Mouse (Mus musculus) liver (tissue): ENCODE measurements around the gene Spg11.

Source experiments
- DNase-seq: peaks from one replicate; pipeline ENCODE4 v3.0.0-alpha.2; 2020; ENCODE audit warnings: mixed read lengths

Spg11 gene

DNA sequence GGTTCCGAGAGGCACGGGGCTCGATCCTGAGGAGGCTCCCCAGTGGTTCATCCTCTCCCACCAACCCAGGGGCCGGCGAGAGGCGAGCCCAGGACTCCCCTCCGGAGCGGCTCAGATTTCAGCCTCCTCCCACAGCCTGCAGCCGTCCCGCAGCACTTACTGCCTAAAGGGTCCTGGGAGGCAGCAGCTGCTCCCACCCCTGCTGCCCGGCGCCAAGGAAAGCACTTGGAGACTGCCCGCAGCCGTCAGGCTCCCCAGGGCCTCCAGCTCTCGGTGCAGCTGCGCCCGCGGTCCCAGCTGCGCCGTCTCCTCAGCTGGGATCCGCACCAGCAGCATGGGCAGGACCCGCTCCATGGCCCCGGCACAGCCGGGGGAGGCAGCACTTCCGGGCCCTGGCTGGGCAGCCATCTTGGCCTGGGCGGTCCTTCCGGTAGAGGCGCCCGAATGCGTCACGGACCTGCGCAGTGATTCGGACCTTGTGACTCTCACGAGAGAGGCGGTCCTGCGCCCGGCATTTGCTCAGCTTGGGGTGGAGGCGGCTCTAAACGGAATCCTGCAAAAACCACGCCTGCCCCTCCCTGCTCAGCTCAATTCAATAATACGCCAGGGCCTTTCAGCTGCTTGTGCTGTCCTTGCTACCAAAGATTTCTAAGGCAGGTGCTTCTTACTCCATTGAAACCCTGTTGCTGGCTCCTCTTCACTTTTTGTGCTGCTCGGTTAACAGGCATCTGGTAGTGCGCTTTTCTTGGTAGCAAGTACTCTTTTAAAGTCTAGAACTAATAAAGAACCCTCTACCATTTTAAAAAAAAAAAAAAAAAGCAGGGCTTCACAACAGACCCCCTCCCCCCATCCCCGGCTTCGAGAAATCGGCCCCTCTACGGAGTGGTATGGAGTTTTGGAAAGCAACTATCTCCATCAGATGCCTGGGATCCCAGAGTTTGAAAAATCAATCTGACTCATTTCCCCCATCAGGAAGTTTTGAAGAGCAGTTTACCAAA, at the start of gene Spg11:
Gene Spg11, minus strand, starts transcription at position 426 of the 998 bp plus-strand sequence.
- DNase-seq = peak; percentile 98

DNA sequence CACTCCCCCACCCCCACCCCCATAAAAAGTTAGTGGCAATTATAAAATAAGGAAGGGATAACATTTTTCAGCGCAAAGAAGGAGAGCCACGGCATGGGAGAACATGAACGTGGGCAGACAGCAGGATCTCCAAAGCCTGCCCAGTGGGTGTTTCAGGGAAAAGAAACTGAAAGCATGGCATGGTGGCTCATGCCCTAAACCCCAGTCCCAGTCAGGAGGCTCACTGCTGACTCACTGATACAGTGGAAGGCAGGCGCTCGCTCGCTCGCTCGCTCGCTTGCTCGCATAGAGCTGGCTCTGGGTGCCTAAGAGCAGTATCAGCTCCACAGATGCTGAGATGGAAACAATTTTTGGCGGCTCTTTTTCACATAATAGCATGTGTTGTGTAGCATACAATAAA, 46.1 kb upstream of the Spg11 start:
- no peak for DNase-seq

- no peak for DNase-seq
Measured at GRCm38 (mm10) chr2:122163430-122164195, 45.4 kb upstream of the Spg11 start.

DNA sequence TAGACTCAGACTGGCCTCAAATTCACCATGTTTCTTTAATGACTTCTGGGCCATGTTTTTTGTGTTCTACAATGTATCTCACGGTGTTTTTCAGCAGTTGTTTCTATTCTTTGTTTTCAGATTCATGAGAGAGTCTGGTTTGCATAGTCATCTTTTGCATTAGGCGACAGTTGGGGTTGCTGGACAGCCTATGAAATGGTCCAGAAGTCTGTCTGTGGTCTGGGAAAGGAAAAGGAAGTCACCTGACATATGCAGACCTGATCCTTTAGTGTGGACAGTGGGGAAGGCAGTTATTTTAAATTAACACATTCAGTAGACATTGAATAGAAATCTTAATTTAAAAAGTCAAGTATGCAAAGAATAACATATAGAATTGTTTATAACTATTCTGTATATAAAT, 44.3 kb upstream of the Spg11 start:
- DNase-seq = no peak

- DNase-seq = no peak
Measured at GRCm38 (mm10) chr2:122161542-122161941, 43.4 kb upstream of the Spg11 start.

DNA sequence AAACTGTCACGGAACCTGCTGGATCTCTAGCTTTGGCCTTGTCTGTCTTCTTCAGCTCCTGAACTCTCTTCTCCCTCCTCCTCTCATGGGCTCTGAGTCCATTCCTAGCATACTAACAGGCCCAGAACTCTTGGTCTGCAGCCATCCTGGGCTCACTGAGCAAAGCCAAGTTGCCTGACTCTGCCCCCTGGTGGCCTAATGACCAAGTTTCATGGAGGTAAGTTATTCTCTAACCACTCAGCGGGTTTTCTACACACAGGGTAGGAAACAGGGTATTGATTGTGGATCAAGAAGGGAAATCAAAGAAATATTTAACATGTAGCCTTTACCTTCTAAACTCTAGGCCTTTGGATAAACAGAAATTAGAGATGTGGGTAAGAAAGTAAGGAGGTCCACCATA, 42.5 kb upstream of the Spg11 start, which contains the start of gene Trim69:
Gene Trim69, plus strand, starts transcription at position 21 of the 400 bp plus-strand sequence.
- DNase-seq = peak; percentile 82

DNA sequence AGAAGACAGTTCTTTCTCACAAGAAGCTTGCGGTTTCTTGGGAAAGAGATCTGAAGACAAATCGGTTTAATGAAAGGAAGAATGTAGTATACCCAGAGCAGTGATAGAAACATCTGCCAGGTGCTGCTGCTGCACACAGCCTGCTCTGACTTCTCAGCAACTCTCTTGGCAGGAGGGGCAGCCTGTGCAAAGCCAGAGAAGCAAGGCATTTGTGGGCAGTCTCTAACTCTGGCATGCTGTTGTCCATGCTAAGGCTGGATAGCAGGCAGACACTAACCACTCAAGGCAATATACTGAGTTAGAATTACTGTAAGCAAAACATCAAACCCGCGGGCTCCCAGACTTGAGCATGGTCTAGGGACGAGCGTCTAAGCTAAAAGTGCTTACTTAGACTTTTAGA, 41.5 kb upstream of the Spg11 start:
- no peak for DNase-seq

- no peak for DNase-seq
Measured at GRCm38 (mm10) chr2:122158362-122158802, 40.2 kb upstream of the Spg11 start.

DNA sequence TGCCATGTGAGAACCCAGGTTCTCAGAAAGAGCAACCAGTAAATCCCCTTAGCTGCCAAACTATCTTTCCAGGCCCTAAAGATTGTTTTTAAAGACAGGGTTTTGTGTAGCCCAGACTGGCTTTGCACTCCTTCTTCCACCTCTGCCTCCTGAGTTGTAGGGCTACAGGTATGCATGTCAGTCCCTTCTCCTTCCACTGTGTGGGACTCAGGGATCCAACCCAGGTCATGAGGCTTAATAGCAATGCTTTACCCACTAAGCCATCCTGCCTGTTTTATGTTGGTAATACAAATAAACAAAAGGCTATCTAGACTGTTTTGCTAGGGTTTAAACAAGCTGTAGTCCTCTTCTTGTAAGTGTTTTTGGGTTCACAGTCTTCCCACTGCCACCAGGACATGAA, 39.4 kb upstream of the Spg11 start:
- DNase-seq = no peak

DNA sequence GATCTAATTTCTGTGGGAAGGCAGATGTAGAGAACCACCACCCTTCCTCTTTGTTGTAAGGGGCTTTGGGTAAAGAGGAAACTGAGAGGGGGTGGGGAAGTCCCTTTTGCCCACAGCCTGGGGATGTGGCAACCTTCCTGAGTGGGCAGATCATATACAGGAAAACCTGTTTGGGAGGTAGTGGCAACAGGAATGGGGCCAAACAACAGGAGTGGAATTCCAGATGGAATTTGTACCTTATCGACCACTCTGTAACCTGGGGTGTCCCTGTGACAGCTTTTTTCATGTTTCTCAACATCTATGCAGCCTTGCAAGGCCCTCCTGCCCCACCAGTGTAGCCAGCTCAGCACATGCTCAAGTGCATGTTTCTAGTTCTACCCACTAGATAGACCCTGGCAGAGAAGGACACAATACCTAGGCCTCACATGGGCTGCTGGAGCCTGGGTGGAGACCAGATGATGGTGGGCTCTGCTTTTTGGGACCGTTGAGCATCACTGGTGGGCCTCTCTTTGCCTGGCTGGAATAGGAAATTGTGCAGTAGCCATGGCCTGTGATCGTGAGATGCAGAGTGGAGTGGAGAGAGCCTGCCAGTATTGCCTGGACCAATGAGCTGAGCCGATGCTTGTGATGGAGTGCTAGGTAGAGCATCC, 38.0 kb upstream of the Spg11 start:
- DNase-seq = no peak

- no peak for DNase-seq
Measured at GRCm38 (mm10) chr2:122155292-122155691, 37.1 kb upstream of the Spg11 start.

- DNase-seq = no peak
Measured at GRCm38 (mm10) chr2:122154479-122154878, 36.3 kb upstream of the Spg11 start.

GRCm38 (mm10) chr2:122153681-122154365, 35.6 kb upstream of the Spg11 start:
- no peak for DNase-seq

- DNase-seq = no peak
Measured at GRCm38 (mm10) chr2:122152850-122153249, 34.7 kb upstream of the Spg11 start.

- DNase-seq = no peak
Measured at GRCm38 (mm10) chr2:122151221-122151620, 33.0 kb upstream of the Spg11 start.

DNA sequence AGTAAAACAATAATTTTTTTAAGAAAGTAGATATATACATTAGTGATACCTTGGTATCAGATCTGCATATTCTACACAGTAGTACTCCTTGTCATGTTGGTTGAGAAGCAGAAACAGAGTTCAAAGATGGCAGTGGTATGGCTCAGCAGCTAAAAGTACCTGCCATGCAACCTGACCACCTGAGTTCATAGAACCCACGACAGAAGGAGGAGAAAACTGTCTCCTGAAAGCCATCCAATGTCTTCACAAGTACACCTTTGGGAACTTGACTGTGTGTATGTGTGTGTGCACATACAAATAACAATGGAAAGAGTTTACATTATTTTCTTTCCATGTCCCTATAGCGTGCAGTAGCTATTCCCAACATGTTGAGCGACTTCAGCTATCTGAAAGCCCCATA, 31.5 kb upstream of the Spg11 start:
- no peak for DNase-seq

- DNase-seq = no peak
Measured at GRCm38 (mm10) chr2:122149316-122149715, 31.1 kb upstream of the Spg11 start.

GRCm38 (mm10) chr2:122148242-122148917, 30.2 kb upstream of the Spg11 start:
- DNase-seq = peak; percentile 53

DNA sequence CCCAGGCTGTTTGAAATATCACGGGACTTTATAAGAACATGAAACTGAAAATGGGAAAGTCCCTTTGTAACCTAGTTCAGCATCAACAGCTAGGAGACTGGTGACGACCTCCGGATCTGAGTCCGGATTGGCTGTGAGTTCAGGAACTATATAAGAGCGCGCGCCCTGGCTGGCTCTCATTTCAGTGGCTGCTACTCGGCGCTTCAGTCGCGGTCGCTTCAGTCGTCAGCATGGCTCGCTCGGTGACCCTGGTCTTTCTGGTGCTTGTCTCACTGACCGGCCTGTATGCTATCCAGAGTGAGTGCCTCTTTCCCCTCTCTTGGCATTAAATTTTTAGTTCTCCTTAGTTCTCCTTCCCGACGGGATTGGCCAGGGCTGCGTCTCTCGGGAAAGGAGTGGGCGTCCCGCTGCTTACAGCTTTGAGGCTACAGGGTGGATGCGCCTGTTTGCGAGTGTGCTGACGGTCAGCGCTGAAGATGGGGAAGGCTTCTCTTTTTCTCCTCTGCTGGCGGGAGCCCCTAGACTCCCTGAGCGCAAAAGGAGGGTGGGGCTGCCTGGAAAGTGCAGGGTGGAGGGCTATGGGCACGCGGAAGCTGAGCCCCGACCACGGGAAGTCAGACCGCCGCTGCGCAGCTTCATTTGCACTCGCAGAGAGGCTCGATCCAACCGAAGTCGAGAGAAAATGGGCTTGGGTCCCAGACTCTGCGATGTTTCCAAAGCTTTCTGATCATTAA, 29.5 kb upstream of the Spg11 start, which contains the start of gene B2m:
Gene B2m, plus strand, starts transcription at position 179 of the 734 bp plus-strand sequence.
- DNase-seq = peak; percentile 89

DNA sequence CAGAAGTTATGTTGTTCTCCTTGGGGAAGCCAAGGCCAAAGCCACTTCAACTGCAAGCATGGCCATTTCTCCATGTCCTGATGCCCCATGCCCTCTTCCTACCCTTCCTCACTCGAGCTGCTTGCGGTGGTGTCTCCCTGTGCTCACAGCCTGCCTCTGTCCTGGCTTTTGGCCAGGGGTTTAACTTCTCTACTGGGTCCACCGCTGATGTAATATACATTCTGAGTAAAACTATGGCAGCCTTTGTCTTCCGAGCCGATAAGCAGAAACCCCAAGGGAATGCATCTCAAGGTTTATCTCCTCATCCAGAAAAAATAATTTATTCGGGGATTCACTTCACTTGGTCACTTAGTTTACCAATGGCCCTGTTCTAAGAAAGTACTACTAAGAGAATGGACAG, 28.5 kb upstream of the Spg11 start:
- DNase-seq = no peak

DNA sequence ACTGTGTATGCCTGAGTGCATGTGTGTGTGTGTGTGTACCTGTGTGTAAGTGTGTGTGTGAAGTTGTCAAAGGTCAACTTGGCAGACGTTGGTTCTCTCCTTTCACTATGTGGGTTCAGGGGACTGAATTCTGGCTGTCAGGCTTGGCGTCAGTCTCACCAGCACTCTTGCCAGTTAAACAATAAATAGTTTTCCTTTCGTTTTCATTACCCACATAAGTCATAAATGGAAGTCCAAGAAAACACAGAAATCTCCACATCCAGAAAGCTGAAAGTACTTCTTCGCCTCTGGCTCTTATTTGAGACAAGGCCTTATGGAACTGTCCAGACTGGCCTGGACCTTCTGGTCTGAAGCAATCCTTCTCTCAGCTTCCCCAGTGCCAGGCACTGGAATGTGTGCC, 27.6 kb upstream of the Spg11 start:
- no peak for DNase-seq
